ENCODE assay signal across 17 mouse cellular contexts in genomic region chr12:13921066-13921465, GRCm38 (mm10).
"Had no signal": no experiment of that assay in that cellular context is flagged by ENCODE, and none has a peak within 500 bp of the region (broad histone marks: within the 10 kb centered on the region; RNA-seq: fewer than 3 reads in every experiment).

No protein-coding gene starts in this region.

- DNase-seq: liver, postnatal 0 days; lung, adult 2 months; lung, postnatal 10 days; lung, postnatal 36 days; right cerebral cortex, postnatal 14 days; thymus, adult 2 months; thymus, postnatal 25 days; thymus, postnatal 4 days had no signal

- H3K4me3 ChIP-seq: lung, embryonic 15.5 days; megakaryocyte, embryonic 14.5 days; midbrain, embryonic 13.5 days; midbrain, embryonic 15.5 days; neural tube, embryonic 12.5 days; stomach, embryonic 15.5 days had no signal

- H3K27me3 ChIP-seq: lung, embryonic 15.5 days; megakaryocyte, embryonic 14.5 days; midbrain, embryonic 13.5 days; midbrain, embryonic 15.5 days; neural tube, embryonic 12.5 days; stomach, embryonic 15.5 days had no signal

- H3K36me3 ChIP-seq: lung, embryonic 15.5 days; midbrain, embryonic 13.5 days; midbrain, embryonic 15.5 days; neural tube, embryonic 12.5 days; stomach, embryonic 15.5 days had no signal

- ATAC-seq: liver, postnatal 0 days; midbrain, embryonic 13.5 days; midbrain, embryonic 15.5 days had no signal

- H3K9ac ChIP-seq: liver, postnatal 0 days; lung, embryonic 15.5 days; midbrain, embryonic 13.5 days; midbrain, embryonic 15.5 days; neural tube, embryonic 12.5 days; stomach, embryonic 15.5 days had no signal

- H3K4me1 ChIP-seq: lung, embryonic 15.5 days; megakaryocyte, embryonic 14.5 days; midbrain, embryonic 13.5 days; midbrain, embryonic 15.5 days; neural tube, embryonic 12.5 days; stomach, embryonic 15.5 days had no signal

- H3K27ac ChIP-seq: lung, embryonic 15.5 days; macrophage; midbrain, embryonic 13.5 days; midbrain, embryonic 15.5 days; neural tube, embryonic 12.5 days; stomach, embryonic 15.5 days; stomach, postnatal 0 days had no signal

- H3K9me3 ChIP-seq: lung, embryonic 15.5 days; midbrain, embryonic 13.5 days; midbrain, embryonic 15.5 days; neural tube, embryonic 12.5 days; stomach, embryonic 15.5 days had no signal

- H3K4me2 ChIP-seq: lung, embryonic 15.5 days; midbrain, embryonic 11.5 days; midbrain, embryonic 13.5 days; midbrain, embryonic 15.5 days; neural tube, embryonic 12.5 days; stomach, embryonic 15.5 days had no signal
